Comparison of ENCODE assay signal across 24 mouse cellular contexts in genomic region chr10:64188046-64188445, GRCm38 (mm10).
DNase-seq lines count a peak whose midpoint lies in the region; ATAC-seq and TF ChIP-seq lines count a peak whose summit lies in the region.
"Had no signal": no experiment of that assay in that cellular context is flagged by ENCODE, and none has a peak within 500 bp of the region (broad histone marks: within the 10 kb centered on the region; RNA-seq: fewer than 3 reads in every experiment).

No protein-coding gene starts in this region.

- no peak overlapping the region for H3K9ac ChIP-seq in embryonic facial prominence, embryonic 14.5 days (ENCODE audit: low read depth, low read length)
- no peak overlapping the region for H3K9ac ChIP-seq in lung, embryonic 15.5 days
- H3K9ac ChIP-seq in lung, postnatal 0 days (replicated peaks; ENCODE audit: low read depth): no peak overlapping the region
- H3K9ac ChIP-seq: embryonic facial prominence, embryonic 13.5 days; forebrain, embryonic 13.5 days; forebrain, embryonic 15.5 days; forebrain, postnatal 0 days had no signal

- no peak for ATAC-seq in embryonic facial prominence, embryonic 14.5 days (ENCODE audit: low read depth)
- peak; percentile 79 for ATAC-seq in lung, embryonic 15.5 days (ENCODE audit: borderline replicate concordance, extremely low read depth, low FRiP score, low TSS enrichment)
- peak; percentile 67 for ATAC-seq in lung, postnatal 0 days
- ATAC-seq: activated CD4-positive, CD25-positive, alpha-beta regulatory T cell, adult 4 months; CD4-positive, CD25-positive, alpha-beta regulatory T cell, adult 4 months; forebrain, embryonic 13.5 days; forebrain, embryonic 15.5 days; forebrain, postnatal 0 days; Patski had no signal

- no peaks in the 10 kb centered on the region for H3K9me3 ChIP-seq in embryonic facial prominence, embryonic 14.5 days (ENCODE audit: control insufficient read depth, low read length)
- no peaks in the 10 kb centered on the region for H3K9me3 ChIP-seq in embryonic facial prominence, embryonic 10.5 days
- no peaks in the 10 kb centered on the region for H3K9me3 ChIP-seq in lung, embryonic 15.5 days
- H3K9me3 ChIP-seq in lung, postnatal 0 days (ENCODE audit: low read length): no peaks in the 10 kb centered on the region
- H3K9me3 ChIP-seq: embryonic facial prominence, embryonic 13.5 days; forebrain, embryonic 13.5 days; forebrain, embryonic 15.5 days; G1E had no signal

- H3K4me2 ChIP-seq in embryonic facial prominence, embryonic 14.5 days (ENCODE audit: low read depth, low read length): no peak overlapping the region
- H3K4me2 ChIP-seq in lung, embryonic 15.5 days: no peak overlapping the region
- H3K4me2 ChIP-seq in lung, postnatal 0 days (replicated peaks; ENCODE audit: low read depth, low read length): no peak overlapping the region
- H3K4me2 ChIP-seq: embryonic facial prominence, embryonic 13.5 days; forebrain, embryonic 13.5 days; forebrain, embryonic 15.5 days had no signal

- TF ChIP-seq EP300 in lung, postnatal 0 days (IDR thresholded peaks at IDR 0.05): no peak

- H3K4me1 ChIP-seq in embryonic facial prominence, embryonic 14.5 days (ENCODE audit: control insufficient read depth, insufficient read depth, low read length): no peaks in the 10 kb centered on the region
- H3K4me1 ChIP-seq in embryonic facial prominence, embryonic 10.5 days: no peaks in the 10 kb centered on the region
- no peaks in the 10 kb centered on the region for H3K4me1 ChIP-seq in lung, embryonic 15.5 days
- no peaks in the 10 kb centered on the region for H3K4me1 ChIP-seq in lung, postnatal 0 days (ENCODE audit: insufficient read depth, low read depth, low read length)
- H3K4me1 ChIP-seq: embryonic facial prominence, embryonic 13.5 days; forebrain, embryonic 13.5 days; forebrain, embryonic 15.5 days had no signal

- no peak for TF ChIP-seq CTCF in lung, postnatal 0 days (IDR thresholded peaks at IDR 0.05)

- H3K27me3 ChIP-seq in embryonic facial prominence, embryonic 14.5 days (replicated peaks; ENCODE audit: control insufficient read depth, insufficient read depth, low read length): no peaks in the 10 kb centered on the region
- no peaks in the 10 kb centered on the region for H3K27me3 ChIP-seq in embryonic facial prominence, embryonic 10.5 days (replicated peaks; ENCODE audit: low read depth, poor library complexity, severe bottlenecking)
- no peaks in the 10 kb centered on the region for H3K27me3 ChIP-seq in lung, embryonic 15.5 days
- no peaks in the 10 kb centered on the region for H3K27me3 ChIP-seq in lung, postnatal 0 days (replicated peaks; ENCODE audit: insufficient read depth, low read length)
- H3K27me3 ChIP-seq: CH12.LX; embryonic facial prominence, embryonic 13.5 days; forebrain, embryonic 13.5 days; forebrain, embryonic 15.5 days; Patski had no signal

- no peaks in the 10 kb centered on the region for H3K36me3 ChIP-seq in embryonic facial prominence, embryonic 14.5 days (ENCODE audit: control insufficient read depth, insufficient read depth, low read length)
- no peaks in the 10 kb centered on the region for H3K36me3 ChIP-seq in embryonic facial prominence, embryonic 10.5 days (replicated peaks)
- no peaks in the 10 kb centered on the region for H3K36me3 ChIP-seq in lung, embryonic 15.5 days
- H3K36me3 ChIP-seq in lung, postnatal 0 days (ENCODE audit: insufficient read depth, low read length): no peaks in the 10 kb centered on the region
- H3K36me3 ChIP-seq: embryonic facial prominence, embryonic 13.5 days; forebrain, embryonic 15.5 days; G1E had no signal

- 72% methylated on average over 3 of the region's 3 CpGs for WGBS in embryonic facial prominence, embryonic 14.5 days
- 90% methylated on average over 3 of the region's 3 CpGs for WGBS in embryonic facial prominence, embryonic 10.5 days
- WGBS in lung, embryonic 15.5 days: 47% methylated on average over 3 of the region's 3 CpGs
- WGBS in lung, postnatal 0 days: 46% methylated on average over 3 of the region's 3 CpGs

- no peak overlapping the region for H3K27ac ChIP-seq in embryonic facial prominence, embryonic 14.5 days (replicated peaks; ENCODE audit: low read depth, low read length)
- no peak overlapping the region for H3K27ac ChIP-seq in embryonic facial prominence, embryonic 10.5 days (replicated peaks)
- H3K27ac ChIP-seq in lung, embryonic 15.5 days: no peak overlapping the region; the same call in 1 of the 2 replicates
- H3K27ac ChIP-seq in lung, postnatal 0 days (ENCODE audit: low read length): no peak overlapping the region
- H3K27ac ChIP-seq: embryonic facial prominence, embryonic 13.5 days; forebrain, embryonic 13.5 days; forebrain, embryonic 15.5 days had no signal

- DNase-seq in embryonic facial prominence, embryonic 14.5 days (ENCODE audit: low spot score): peak; percentile 31
- no peak for DNase-seq in embryonic facial prominence, embryonic 10.5 days (ENCODE audit: low spot score)
- no peak for DNase-seq in lung, postnatal 10 days
- DNase-seq in lung, postnatal 0 days (ENCODE audit: low spot score): peak; percentile 63
- DNase-seq in lung, adult 18-20 months: no peak
- DNase-seq: adrenal gland, adult 8-10 months; adrenal gland, postnatal 14 days; adrenal gland, postnatal 36 days; B cell, adult 2 months; cerebellum, adult 11-12 months; cerebellum, adult 2 months; cerebellum, adult 9-10 months; cerebellum, postnatal 10 days; cerebellum, postnatal 25 days; forebrain, postnatal 0 days had no signal

- H3K4me3 ChIP-seq in embryonic facial prominence, embryonic 14.5 days (ENCODE audit: low read depth, low read length): no peak overlapping the region
- H3K4me3 ChIP-seq in embryonic facial prominence, embryonic 10.5 days: no peak overlapping the region
- no peak overlapping the region for H3K4me3 ChIP-seq in lung, embryonic 15.5 days
- H3K4me3 ChIP-seq in lung, postnatal 0 days (ENCODE audit: low read depth, low read length): no peak overlapping the region
- H3K4me3 ChIP-seq: embryonic facial prominence, embryonic 13.5 days; forebrain, embryonic 13.5 days; forebrain, embryonic 15.5 days had no signal

Comparison
In these comparisons a context has a peak if more than half of its experiments do, and no peak if none do; other contexts are left out.
1. DNase-seq: peak in embryonic facial prominence, embryonic 14.5 days (single experiment) and lung, postnatal 0 days (single experiment); none in embryonic facial prominence, embryonic 10.5 days (single experiment), lung, postnatal 10 days (single experiment) and lung, adult 18-20 months (0 of 2).